Mouse (Mus musculus): ENCODE measurements around the gene Hint2.

- TF ChIP-seq GATA1 (IDR thresholded peaks at IDR 0.05; ENCODE audit: borderline replicate concordance, low read length) (no peak), FLI1 (IDR thresholded peaks at IDR 0.05; ENCODE audit: low read length) (no peak)
Measured at GRCm38 (mm10) chr4:43630671-43631045, 25.6 kb downstream of the Hint2 start.

Data from megakaryocyte, embryonic 14.5 days (primary cell).